Mouse (Mus musculus): ENCODE results near the gene Rhox7a.
"Not testable (repeated sequence)": the region's sequence is repeated elsewhere in the genome, so short reads cannot be mapped to it uniquely, and the experiment has no call there.

Gene Rhox7a

GRCm38 (mm10) chrX:37831386-37831785 lies at the start of gene Rhox7a:
Rhox7a (plus strand) TSS chrX:37831686.
- not testable (repeated sequence) for DNase-seq (ENCODE audit: low spot score)

GRCm38 (mm10) chrX:37807286-37808080 lies 24.0 kb upstream of the Rhox7a start:
- no peak for DNase-seq (ENCODE audit: low spot score)

GRCm38 (mm10) chrX:37809396-37809795 lies 22.1 kb upstream of the Rhox7a start:
- no peak for DNase-seq (ENCODE audit: low spot score)

- DNase-seq (ENCODE audit: low spot score), result no peak
These were observed 20.3 kb upstream of the Rhox7a start for GRCm38 (mm10) chrX:37811179-37811578.

GRCm38 (mm10) chrX:37815665-37816064 lies 15.8 kb upstream of the Rhox7a start:
- no peak for DNase-seq (ENCODE audit: low spot score)

GRCm38 (mm10) chrX:37826610-37827009 lies 4.9 kb upstream of the Rhox7a start, which contains the start of gene Rhox6:
Rhox6 (plus strand) TSS chrX:37826910.
- DNase-seq (ENCODE audit: low spot score), result not testable (repeated sequence)

- no peak for DNase-seq (ENCODE audit: low spot score)
These were observed 40.2 kb downstream of the Rhox7a start for GRCm38 (mm10) chrX:37871641-37872040.

- no peak for DNase-seq (ENCODE audit: low spot score)
These were observed 47.4 kb downstream of the Rhox7a start, which contains the start of gene Rhox8 for GRCm38 (mm10) chrX:37878844-37879243. Rhox8 (minus strand) TSS chrX:37878944.
